Mouse (Mus musculus) T-helper 1 cell (primary cell): ENCODE measurements around the gene Ephx4.
"Not testable (repeated sequence)": the region's sequence is repeated elsewhere in the genome, so short reads cannot be mapped to it uniquely, and the experiment has no call there.

Experiments used
- in situ Hi-C: fragments of 300-600 bp; cut with MboI, MseI; formaldehyde crosslinking; loops from one replicate; pipeline ENCODE4 v1.15.1; 2025; ENCODE audit warnings: high pct_unique_total_duplicates

Ephx4 gene

DNA sequence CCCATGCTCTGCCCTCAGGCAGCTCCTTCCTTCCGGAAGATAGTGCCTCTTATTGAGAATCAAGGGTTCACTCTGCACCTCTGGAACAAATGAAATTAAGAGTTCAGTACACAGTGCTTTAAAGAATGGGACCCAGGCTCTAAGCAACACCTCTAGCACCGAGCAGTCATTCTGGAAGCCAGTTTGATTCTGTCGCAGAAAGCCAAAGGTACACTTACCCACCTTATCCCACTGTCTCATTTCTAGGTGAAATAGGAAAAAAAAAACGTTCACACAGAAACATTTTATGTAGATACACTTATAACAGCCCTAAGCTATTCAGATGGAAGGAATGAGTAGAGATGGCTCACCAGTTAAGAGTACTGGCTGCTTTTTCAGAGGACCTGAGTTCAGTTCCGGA is at the start of gene Ephx4:
Gene Ephx4, plus strand, starts transcription at position 301 of the 400 bp plus-strand sequence.
- in situ Hi-C loops = no loop called here

DNA sequence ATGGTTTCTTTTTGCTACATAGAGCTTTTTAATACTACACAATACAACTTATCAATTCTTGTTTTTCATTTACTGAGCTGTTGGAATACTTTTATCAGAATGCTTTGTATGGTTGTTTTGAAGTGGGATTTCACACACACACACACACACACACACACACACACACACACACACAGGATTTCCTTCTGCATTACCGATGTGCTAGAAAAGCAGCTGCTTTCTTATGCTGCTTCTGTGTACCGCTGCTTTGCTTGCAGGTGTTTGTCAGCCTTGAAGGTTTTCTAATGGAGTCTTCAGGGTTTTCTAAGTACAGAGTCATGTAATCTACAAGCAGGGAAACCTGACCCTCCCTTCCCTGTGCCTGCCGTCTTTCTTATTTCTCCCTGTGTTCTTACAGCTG is 48.6 kb upstream of the Ephx4 start:
- in situ Hi-C loops = no loop called here

DNA sequence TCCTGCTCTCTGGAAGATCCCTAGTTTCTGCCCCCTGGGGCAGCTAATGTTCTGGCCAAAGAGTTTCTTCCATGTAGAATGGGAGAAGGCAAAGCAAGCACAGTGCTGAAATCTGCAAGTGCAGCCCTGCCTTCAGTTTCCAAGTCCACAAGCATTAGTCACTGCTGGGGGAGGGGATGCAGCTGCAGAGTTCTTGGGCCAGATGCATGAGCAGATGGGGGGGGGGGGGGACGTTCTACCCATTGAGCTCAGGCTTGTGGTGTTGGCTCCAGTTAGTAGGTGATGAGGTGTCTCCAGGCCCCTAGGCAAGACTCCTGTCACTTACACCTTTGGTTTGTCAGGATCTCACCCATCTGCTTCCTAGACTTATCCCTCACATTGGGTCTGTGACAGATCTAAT is 46.7 kb upstream of the Ephx4 start:
- in situ Hi-C loops = no loop called here

DNA sequence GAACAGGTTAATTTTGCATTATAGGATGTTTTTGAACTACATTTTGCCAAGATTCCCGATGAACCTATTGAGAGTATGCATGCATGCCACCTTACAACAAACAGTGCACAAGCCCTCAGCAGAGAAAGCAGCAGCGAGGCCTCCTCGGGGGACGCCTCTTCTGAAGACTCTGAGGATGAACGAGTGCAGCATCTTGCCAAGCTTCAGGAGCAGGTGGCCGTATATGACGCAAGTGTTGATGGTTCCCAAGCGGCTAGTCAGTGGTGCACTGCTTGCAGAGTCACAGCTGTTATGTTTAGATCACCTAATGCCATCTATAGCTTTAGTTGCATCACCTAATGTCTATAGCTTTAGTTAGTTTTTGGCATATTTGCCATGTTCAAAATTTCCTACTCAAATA is 44.8 kb upstream of the Ephx4 start:
- in situ Hi-C loops = no loop called here

DNA sequence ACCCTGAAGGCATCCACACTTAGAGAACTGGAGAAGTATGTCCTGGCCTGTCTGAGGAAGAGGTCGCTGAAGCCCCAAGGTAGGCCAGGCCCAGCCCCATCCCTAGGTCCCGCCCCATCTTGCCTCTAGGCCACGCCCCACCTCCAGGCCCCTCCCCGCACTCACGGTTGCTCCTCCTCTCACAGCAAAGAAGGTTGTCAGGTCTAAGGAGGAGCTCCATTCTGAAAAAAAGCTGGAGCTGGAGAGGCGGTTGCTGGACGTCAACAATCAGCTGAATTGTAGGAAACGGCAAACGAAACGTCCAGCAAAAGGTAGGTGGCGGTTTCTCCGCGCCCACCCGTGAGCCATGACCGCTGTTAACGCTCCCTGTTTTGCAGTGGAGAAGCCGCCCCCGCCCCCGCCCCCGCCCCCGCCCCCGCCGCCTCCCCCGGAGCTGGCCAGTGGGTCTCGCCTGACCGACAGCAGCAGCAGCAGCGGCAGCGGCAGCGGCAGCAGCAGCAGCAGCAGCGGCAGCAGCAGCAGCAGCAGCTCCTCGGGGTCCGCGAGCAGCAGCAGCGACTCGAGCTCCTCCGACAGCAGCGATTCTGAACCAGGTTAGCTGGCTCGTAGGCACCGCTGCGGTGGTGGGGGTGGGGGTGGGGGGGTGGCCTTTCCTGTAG is 43.0 kb upstream of the Ephx4 start:
- in situ Hi-C loops = no loop called here

DNA sequence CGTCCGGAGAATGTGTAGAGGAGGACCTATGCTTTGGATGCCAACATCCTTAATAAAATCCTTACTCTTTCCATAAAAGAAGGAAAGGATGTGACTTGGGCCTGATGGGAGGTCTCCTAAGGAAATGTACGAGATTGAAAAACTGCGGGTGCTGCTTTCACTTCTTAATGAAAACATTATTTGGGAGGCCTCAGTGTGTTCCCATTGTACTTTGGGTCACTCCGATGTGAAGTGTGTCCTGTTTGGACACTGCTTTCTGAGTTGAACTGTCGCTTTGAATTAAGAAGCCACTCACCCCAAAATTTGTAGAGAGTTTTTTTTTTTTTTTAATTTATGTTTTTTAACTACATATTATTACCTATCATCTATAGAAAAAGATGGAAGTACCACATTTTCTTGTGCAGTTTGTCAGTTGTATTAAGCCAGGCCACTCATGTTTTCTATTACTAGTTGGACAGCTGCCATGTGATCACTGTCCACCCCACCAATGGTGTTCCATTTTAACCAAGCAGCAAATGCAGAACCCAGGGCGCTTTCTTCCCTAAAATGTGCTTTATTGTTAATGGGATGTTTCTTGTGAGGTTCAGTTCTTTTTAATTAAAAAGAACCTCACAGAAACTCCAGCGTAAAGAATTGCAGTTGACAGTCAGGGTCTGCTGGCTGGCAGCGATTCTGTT is 42.3 kb upstream of the Ephx4 start:
- in situ Hi-C loops = no loop called here

DNA sequence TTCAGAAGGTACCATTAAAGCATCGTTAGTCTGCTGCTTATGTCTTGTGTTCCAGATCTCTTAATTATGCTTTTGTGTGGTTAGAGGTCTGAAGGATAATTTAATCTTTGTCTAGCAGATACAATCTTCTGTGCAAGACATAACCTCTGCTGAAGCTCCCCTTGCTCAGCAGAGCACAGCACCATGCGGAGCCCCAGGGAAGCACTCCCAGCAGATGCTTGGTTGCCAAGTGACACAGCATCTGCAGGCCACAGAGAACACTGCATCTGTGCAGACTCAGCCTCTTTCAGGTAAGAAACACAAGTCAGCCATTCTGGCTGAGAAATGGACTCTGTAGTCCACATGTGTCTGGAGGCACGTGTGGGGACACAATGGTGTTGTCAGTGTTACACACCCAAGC is 32.5 kb upstream of the Ephx4 start:
- in situ Hi-C loops = loop anchor here (5.0 kb wide), 1 partner anchor 92 kb away; no protein-coding TSS in a partner anchor

DNA sequence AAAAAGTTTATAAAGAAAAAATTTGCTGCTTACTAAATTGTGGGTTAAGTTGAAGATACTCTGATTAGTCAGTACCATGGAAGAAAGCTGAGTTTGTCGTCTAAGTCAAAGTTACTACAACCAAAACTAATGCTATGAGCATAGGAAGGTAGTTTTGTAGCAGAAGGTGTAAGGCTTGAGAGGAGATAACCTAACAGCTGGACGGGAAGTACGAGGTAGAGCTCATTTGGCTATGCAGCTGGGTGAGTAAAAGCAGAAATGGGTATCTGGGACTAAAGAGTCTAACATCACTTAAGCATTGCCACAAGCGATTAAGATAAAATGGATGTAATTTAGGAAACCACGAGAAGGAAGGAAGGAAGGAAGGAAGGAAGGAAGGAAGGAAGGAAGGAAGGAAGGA is 31.2 kb upstream of the Ephx4 start:
- in situ Hi-C loops = loop anchor here (5.0 kb wide), 1 partner anchor 91 kb away; no protein-coding TSS in a partner anchor

DNA sequence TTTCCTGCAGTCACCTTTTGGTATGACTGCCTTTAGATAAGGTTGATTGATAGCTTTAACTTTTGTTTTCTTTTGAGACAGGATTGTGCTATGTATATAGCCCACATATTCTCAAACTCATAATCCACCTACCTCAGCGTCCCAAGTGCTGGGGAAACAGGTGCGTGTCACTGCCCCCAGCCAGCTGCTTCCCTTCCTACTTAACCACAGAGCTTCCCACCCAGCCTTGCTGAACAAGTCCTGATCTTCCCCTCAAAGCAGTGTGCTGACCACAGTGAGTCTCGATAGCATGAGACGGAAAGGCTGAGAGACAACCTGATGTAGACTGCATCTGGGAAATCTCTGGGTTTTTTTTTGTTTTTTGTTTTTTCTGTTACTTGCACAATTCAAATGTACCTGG is 29.3 kb upstream of the Ephx4 start:
- in situ Hi-C loops = loop anchor here (5.0 kb wide), 1 partner anchor 89 kb away; no protein-coding TSS in a partner anchor

DNA sequence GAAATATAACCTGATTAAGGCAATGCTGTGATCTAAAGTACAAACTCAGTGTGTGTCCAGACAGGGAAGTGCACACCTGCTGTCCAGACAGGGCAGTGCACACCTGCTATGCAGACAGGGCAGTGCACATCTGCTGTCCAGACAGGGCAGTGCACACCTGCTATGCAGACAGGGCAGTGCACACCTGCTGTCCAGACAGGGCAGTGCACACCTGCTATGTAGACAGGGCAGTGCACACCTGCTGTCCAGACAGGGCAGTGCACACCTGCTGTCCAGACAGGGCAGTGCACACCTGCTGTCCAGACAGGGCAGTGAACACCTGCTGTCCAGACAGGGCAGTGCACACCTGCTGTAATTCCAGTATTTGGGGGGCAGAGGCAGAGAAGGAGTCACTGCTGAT is 16.1 kb upstream of the Ephx4 start:
- in situ Hi-C loops = not testable (repeated sequence)

DNA sequence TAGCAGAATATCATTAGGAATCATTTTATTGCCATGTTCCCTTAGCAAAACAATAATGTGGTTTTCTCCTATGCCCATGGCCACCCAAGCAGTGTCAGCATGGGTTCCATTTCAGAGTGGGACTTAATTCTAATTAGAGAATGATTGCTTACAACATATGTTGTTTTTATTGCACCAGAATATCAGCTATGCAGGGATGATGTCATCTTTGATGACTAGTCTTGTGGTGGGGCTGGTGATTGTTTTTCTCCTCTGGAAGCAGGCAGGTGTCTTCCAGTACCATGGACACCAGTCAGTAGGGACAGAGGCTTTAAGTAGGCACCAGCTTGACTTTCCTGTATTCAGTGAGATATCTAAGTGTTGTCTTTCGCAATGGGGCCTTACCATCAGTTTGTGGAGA is 14.7 kb upstream of the Ephx4 start:
- in situ Hi-C loops = no loop called here

DNA sequence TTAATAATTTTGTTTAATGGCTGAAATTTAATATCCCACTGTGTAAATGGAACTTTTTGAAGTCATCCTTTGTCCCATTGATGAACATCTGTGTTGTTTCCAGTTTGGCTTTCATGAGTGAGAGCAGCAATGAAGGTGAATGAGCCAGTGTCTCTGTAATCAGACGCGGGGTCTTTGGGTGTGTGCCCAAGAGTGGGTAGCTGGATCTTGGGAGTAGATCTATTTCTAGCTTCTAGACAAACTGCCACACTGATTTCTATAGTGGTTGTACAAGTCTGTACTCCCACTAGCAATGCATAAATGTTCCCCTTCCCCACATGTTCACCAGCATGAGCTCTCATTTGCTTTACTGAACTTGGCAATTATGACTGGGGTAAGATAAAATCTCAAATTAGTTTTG is 13.2 kb upstream of the Ephx4 start:
- in situ Hi-C loops = no loop called here

DNA sequence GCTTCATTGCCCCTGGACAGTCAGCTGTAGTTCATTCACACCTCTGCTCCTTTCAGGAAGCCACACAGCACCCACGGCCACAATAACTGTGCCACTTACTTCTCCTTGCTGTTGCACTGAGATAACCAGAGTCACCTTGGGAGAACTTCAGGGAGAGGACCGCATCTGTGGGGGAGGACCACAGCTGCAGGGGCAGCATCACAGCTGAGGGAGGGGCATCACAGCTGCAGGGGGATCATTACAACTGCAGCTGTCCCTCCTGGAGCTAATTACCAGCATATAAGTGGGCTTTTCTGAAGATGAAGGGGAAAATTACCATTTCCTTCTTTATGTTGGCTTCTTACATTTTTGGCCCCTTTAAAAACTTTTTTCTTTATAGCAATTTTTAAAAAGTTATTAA is 8.1 kb upstream of the Ephx4 start:
- in situ Hi-C loops = no loop called here

DNA sequence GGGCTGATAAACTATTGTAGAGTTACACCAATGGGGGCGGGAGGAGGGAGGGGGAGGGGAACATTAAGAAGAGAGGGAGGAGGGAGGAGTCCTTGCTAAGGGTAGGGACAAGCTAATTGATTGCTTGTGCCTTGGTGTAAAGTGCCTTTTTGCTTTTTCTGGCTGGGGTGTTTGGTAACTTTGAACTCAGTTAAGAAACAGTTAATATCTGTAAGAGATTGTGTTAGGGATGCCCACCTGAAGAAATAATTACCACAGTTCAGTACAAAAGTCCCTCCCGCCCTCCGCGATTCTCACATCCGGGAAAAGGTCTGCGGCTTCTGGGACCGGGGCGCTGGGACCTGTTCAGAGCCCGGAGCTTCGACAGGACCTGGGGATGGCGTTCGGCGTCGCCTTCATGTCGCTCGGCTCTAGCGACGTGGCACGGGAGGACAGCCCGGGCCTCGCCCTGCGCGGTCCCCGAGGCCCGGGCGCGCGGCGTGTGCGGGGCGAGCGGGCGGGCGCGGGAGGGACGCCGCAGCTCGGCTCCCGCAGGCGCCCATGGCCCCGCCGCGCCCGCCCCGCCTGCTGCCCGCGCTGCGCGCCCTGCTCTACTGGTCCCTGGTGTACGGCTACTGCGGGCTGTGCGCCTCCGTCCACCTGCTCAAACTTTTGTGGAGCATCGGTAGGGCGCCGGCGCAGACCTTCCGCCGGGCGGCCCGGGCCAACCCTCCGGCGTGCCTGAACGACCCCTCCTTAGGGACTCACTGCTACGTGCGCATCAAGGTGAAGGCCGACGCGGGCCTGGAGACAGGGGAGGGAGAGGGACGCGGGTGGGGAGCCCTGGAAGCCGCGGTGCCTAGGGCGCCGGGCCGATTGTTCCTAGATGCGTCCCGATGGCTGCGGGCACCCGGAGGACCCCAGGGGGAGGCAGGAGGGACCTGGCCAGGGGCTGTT is 743 bp downstream of the Ephx4 start:
- in situ Hi-C loops = no loop called here

DNA sequence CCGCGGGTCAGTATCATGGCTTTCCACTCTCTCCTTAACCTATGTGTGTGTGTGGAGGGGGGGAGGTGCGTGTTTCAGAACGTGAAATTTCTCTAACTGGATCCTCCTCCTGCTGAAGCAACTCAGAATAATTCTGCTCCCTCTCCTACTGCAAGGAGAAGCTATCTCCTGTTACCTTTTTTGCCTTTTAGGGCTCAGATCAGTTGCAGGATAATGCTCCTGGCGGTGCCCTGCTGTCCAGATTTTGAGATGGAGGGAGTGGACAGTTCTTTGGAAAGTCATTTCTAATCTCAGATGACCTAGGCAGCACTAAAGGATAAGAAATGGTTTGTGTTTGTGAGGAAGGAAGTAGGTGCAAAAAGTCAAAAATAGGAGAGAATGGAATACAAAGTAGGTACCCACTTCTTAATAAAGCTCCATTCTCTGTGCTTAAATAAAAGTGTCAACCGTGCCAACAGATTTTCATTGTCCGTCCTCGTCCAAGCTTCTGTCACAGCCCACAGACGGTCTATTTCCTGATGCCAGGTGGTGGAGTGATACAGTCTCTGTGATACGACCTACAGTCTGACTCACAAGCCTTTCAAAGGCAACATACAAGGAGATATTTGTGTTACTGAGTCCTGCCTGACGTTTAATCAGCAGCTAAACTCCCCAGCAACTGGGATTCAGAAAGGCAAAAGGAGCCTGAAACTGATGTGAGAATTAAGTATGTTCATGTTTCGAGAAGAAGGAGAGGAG is 1.6 kb downstream of the Ephx4 start:
- in situ Hi-C loops = no loop called here

DNA sequence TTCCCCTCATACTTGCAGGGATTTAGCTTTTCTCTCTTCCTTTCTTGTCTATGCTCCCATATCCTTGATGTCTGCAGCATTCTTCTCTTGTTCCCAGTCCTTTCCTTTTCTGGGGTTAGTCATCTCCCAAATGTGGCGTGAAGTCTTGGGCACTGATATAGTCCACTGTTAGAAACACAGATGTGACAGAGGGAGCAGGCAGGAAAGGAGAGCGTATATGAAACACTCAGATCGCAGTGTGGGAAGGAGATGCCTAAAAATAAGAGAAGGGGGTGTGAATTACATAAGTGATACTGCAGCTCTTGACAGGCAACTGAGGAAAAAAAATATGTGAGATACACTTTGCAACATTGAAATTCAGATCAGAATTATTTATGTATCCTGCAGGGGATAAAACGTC is 2.8 kb downstream of the Ephx4 start:
- in situ Hi-C loops = no loop called here

DNA sequence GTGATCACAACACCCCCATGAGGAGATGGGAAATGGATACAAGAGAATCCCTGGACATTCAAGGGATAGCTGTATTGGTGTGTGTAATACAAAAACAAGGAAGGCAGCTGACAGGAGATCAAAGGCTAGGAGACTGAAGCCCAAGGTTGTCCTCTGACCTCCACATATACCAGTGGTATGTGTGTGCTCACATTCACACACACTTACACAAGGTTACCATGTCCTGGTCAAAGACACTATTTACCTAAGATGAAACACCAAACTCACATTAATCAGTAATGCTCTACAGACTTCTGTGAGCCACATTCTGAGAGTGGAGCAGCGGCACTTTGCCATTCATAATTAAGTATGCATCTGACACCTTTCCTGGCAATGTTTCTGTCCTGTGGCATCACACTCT is 7.8 kb downstream of the Ephx4 start:
- in situ Hi-C loops = no loop called here

DNA sequence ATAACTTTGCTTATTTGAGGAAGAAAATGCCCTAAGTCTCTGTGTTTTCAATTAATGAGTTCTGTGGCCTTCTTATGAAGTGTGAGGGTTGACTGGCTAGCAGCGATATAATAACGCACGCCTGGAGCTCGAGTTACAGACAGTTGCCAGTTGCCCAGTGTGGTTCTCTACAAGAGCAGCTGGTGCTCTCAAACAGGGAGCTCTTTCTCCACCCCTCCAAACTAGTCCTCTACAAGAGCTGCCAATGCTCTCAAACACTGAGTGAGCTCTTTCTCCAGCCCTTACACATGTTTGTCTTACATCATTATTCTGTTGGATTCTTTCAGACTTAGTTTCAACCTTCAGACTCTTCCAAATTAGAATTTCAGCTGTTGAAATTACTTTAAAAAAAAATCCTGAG is 8.8 kb downstream of the Ephx4 start:
- in situ Hi-C loops = no loop called here

DNA sequence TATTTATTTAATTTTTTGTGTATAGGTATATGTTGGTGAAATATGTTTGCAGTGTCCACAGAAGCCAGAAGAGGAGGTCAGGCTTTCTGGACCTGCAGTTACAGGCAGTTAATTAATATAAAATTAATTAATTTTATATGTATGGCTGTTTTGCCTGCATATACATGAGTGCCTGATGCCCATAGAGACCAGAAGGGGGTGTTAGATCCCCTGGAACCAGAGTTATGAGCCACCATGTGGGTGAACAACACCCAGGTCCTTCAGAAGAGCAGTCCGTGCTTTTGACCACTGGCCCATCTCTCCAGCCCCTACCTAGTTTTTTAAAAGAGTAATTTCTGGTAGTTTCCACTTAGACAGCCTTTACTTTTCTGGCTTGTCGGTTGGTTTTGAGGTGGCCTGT is 9.7 kb downstream of the Ephx4 start:
- in situ Hi-C loops = no loop called here

DNA sequence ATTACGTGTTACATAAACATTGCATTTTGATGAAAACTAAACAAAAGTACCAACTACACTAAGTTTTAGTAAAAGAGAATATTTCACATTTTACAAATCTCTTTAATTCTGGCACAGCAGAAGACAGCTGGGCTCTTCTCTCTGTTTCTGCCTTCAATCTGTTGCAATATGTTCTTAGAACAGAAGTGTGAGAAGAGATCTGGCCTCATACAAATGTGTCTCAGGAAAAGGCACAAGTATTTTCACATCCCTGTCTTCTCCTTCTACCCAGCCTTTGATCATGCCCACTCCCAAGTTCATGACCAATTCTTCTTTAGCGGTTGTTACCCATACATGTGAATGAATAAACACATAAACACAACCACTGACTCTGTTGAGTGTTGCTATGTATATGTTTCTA is 12.6 kb downstream of the Ephx4 start:
- in situ Hi-C loops = no loop called here

DNA sequence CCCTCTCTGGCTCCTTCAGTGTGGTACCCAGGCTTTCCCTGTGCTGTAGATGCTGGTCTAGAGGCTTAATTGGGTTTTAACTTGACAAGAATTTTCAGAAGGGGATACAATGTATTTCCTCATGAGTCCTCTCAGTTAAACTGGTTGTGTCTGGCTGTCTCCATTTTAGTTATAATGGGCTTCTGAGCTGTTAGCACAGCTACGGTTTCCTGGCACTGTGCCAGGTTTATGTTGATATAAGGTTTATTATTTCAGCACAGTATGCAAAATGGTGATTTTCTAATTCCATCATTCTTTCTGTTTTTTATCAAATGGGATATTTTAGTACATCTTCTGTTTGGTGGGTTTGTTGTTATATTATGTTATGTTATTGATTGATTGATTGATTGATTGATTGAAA is 19.1 kb downstream of the Ephx4 start:
- in situ Hi-C loops = no loop called here

DNA sequence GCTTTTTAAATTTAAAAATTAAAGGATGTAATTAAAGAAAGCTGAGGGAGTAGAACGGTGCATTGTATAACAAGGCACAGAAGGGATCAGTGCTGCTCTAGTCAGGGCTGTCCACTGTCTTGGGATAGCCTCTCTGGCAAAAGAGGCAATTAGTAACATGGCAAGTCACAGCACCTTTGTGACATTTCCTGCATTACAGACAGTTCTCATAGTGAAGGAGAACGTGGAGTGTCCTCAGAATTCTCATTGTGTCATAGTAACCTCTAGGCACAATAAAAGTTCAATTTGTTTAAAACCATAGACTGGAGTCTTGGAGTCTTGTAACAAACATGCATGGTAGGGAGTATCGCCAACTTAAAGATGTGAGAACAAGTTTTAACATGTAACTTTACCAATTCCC is 28.7 kb downstream of the Ephx4 start, which contains the start of gene Lpcat2b:
Gene Lpcat2b, plus strand, starts transcription at position 301 of the 400 bp plus-strand sequence.
- in situ Hi-C loops = no loop called here
